Mouse (Mus musculus): Measurements from ENCODE around the gene Spata5. TPM values are rescaled to one million over a fixed set of nuclear protein-coding genes. Genes with fewer than 3 reads are reported as not detected.

The Spata5 gene
- polyA plus RNA-seq, 1 experiment from 2014 or later = 14.8 TPM

GRCm38 (mm10) chr3:37569661-37570566, 150.2 kb downstream of the Spata5 start:
- Histone ChIP-seq H3K4me3 (ENCODE audit: low read depth, low read length) (no peak overlapping the region), H3K27me3 (ENCODE audit: control insufficient read depth, insufficient read depth, low read length) (no peaks in the 10 kb centered on the region), H3K4me2 (replicated peaks; ENCODE audit: low read depth) (no peak overlapping the region), H3K9me3 (ENCODE audit: control insufficient read depth, low read length) (no peaks in the 10 kb centered on the region), H3K4me1 (replicated peaks; ENCODE audit: control insufficient read depth, insufficient read depth) (no peaks in the 10 kb centered on the region), H3K36me3 (ENCODE audit: control insufficient read depth, insufficient read depth, low read length) (no peaks in the 10 kb centered on the region), H3K27ac (replicated peaks) (no peak overlapping the region), H3K9ac (ENCODE audit: low read length) (no peak overlapping the region)
- WGBS = 53% methylated on average over 22 of the region's 22 CpGs
- TF ChIP-seq CTCF (IDR thresholded peaks at IDR 0.05; ENCODE audit: low read depth) = no peak
- no peak for TF ChIP-seq EP300 (optimal IDR thresholded peaks at IDR 0.05)
- DNase-seq (ENCODE audit: low spot score) (no peak), ATAC-seq (ENCODE audit: low FRiP score, low TSS enrichment) (no peak)

- WGBS = 66% methylated on average over 4 of the region's 4 CpGs
- H3K27ac ChIP-seq (replicated peaks) = no peak overlapping the region
Observed at GRCm38 (mm10) chr3:37571633-37572032, 151.9 kb downstream of the Spata5 start.

GRCm38 (mm10) chr3:37572066-37572465, 152.4 kb downstream of the Spata5 start:
- Histone ChIP-seq H3K9ac (ENCODE audit: low read length) (no peak overlapping the region), H3K4me2 (replicated peaks; ENCODE audit: low read depth) (no peak overlapping the region), H3K27ac (replicated peaks) (no peak overlapping the region), H3K27me3 (ENCODE audit: control insufficient read depth, insufficient read depth, low read length) (no peaks in the 10 kb centered on the region), H3K4me3 (ENCODE audit: low read depth, low read length) (no peak overlapping the region), H3K36me3 (ENCODE audit: control insufficient read depth, insufficient read depth, low read length) (no peaks in the 10 kb centered on the region), H3K9me3 (ENCODE audit: control insufficient read depth, low read length) (no peaks in the 10 kb centered on the region), H3K4me1 (replicated peaks; ENCODE audit: control insufficient read depth, insufficient read depth) (no peaks in the 10 kb centered on the region)
- ATAC-seq (ENCODE audit: low FRiP score, low TSS enrichment) = no peak
- no peak for TF ChIP-seq CTCF (IDR thresholded peaks at IDR 0.05; ENCODE audit: low read depth)
- TF ChIP-seq EP300 (optimal IDR thresholded peaks at IDR 0.05) = no peak
- WGBS = 85% methylated on average over 6 of the region's 6 CpGs
- no peak for DNase-seq (ENCODE audit: low spot score)

More at GRCm38 (mm10) chr3:37571633-37572032, 151.9 kb downstream of the Spata5 start:
- Histone ChIP-seq H3K9ac (ENCODE audit: low read length) (no peak overlapping the region), H3K4me1 (replicated peaks; ENCODE audit: control insufficient read depth, insufficient read depth) (no peaks in the 10 kb centered on the region), H3K4me2 (replicated peaks; ENCODE audit: low read depth) (no peak overlapping the region), H3K4me3 (ENCODE audit: low read depth, low read length) (no peak overlapping the region), H3K36me3 (ENCODE audit: control insufficient read depth, insufficient read depth, low read length) (no peaks in the 10 kb centered on the region), H3K9me3 (ENCODE audit: control insufficient read depth, low read length) (no peaks in the 10 kb centered on the region), H3K27me3 (ENCODE audit: control insufficient read depth, insufficient read depth, low read length) (no peaks in the 10 kb centered on the region)
- no peak for DNase-seq (ENCODE audit: low spot score)
- ATAC-seq (ENCODE audit: low FRiP score, low TSS enrichment) = no peak
- TF ChIP-seq EP300 (optimal IDR thresholded peaks at IDR 0.05) (no peak), CTCF (IDR thresholded peaks at IDR 0.05; ENCODE audit: low read depth) (no peak)

- 92% methylated on average over 6 of the region's 6 CpGs for WGBS
Observed at GRCm38 (mm10) chr3:37576840-37577239, 157.1 kb downstream of the Spata5 start.

GRCm38 (mm10) chr3:37577706-37578105, 158.0 kb downstream of the Spata5 start:
- H3K4me3 ChIP-seq (ENCODE audit: low read depth, low read length) = no peak overlapping the region

More at GRCm38 (mm10) chr3:37576840-37577239, 157.1 kb downstream of the Spata5 start:
- Histone ChIP-seq H3K9ac (ENCODE audit: low read length) (no peak overlapping the region), H3K27me3 (ENCODE audit: control insufficient read depth, insufficient read depth, low read length) (no peaks in the 10 kb centered on the region), H3K27ac (replicated peaks) (no peak overlapping the region), H3K4me2 (replicated peaks; ENCODE audit: low read depth) (no peak overlapping the region), H3K4me3 (ENCODE audit: low read depth, low read length) (no peak overlapping the region), H3K4me1 (replicated peaks; ENCODE audit: control insufficient read depth, insufficient read depth) (no peaks in the 10 kb centered on the region), H3K36me3 (ENCODE audit: control insufficient read depth, insufficient read depth, low read length) (no peaks in the 10 kb centered on the region), H3K9me3 (ENCODE audit: control insufficient read depth, low read length) (no peaks in the 10 kb centered on the region)
- ATAC-seq (ENCODE audit: low FRiP score, low TSS enrichment) (no peak), DNase-seq (ENCODE audit: low spot score) (no peak)
- TF ChIP-seq CTCF (IDR thresholded peaks at IDR 0.05; ENCODE audit: low read depth) (no peak), EP300 (optimal IDR thresholded peaks at IDR 0.05) (no peak)

GRCm38 (mm10) chr3:37584576-37584975, 164.9 kb downstream of the Spata5 start:
- Histone ChIP-seq H3K4me2 (replicated peaks; ENCODE audit: low read depth) (no peak overlapping the region), H3K4me3 (ENCODE audit: low read depth, low read length) (no peak overlapping the region), H3K27me3 (ENCODE audit: control insufficient read depth, insufficient read depth, low read length) (no peaks in the 10 kb centered on the region), H3K9ac (ENCODE audit: low read length) (no peak overlapping the region), H3K36me3 (ENCODE audit: control insufficient read depth, insufficient read depth, low read length) (no peaks in the 10 kb centered on the region), H3K4me1 (replicated peaks; ENCODE audit: control insufficient read depth, insufficient read depth) (no peaks in the 10 kb centered on the region; the same call in 1 of the 2 replicates), H3K9me3 (ENCODE audit: control insufficient read depth, low read length) (no peaks in the 10 kb centered on the region), H3K27ac (replicated peaks) (no peak overlapping the region)
- 57% methylated on average over 5 of the region's 5 CpGs for WGBS
- no peak for TF ChIP-seq EP300 (optimal IDR thresholded peaks at IDR 0.05)
- no peak for TF ChIP-seq CTCF (IDR thresholded peaks at IDR 0.05; ENCODE audit: low read depth)
- no peak for ATAC-seq (ENCODE audit: low FRiP score, low TSS enrichment)
- no peak for DNase-seq (ENCODE audit: low spot score)

More at GRCm38 (mm10) chr3:37577706-37578105, 158.0 kb downstream of the Spata5 start:
- WGBS = 88% methylated on average over 3 of the region's 3 CpGs
- H3K4me1 ChIP-seq (replicated peaks; ENCODE audit: control insufficient read depth, insufficient read depth) = no peaks in the 10 kb centered on the region
- H3K36me3 ChIP-seq (ENCODE audit: control insufficient read depth, insufficient read depth, low read length) = no peaks in the 10 kb centered on the region
- no peak overlapping the region for H3K4me2 ChIP-seq (replicated peaks; ENCODE audit: low read depth)
- H3K27me3 ChIP-seq (ENCODE audit: control insufficient read depth, insufficient read depth, low read length) = no peaks in the 10 kb centered on the region
- DNase-seq (ENCODE audit: low spot score) = no peak
- H3K9me3 ChIP-seq (ENCODE audit: control insufficient read depth, low read length) = no peaks in the 10 kb centered on the region
- ATAC-seq (ENCODE audit: low FRiP score, low TSS enrichment) = no peak
- TF ChIP-seq CTCF (IDR thresholded peaks at IDR 0.05; ENCODE audit: low read depth) (no peak), EP300 (optimal IDR thresholded peaks at IDR 0.05) (no peak)
- no peak overlapping the region for H3K27ac ChIP-seq (replicated peaks)
- H3K9ac ChIP-seq (ENCODE audit: low read length) = no peak overlapping the region
